Mouse (Mus musculus) G1E-ER4 (cell line): ENCODE data around the gene Olfr785. TPM values are rescaled to one million over a fixed set of nuclear protein-coding genes. Genes with fewer than 3 reads are reported as not detected.

Experiments
- GATA1 ChIP-seq: IDR thresholded peaks from one replicate; pipeline ENCODE4 v1.8.0; 2012; ENCODE audit warnings: low read length, inconsistent platforms
- polyA plus RNA-seq: library from polyadenylated mRNA; stranded (reverse); fragments of >175 nt; gene quantifications from 2 replicates; pipeline ENCODE4 v1.2.3, GENCODE M21; 2012

The Olfr785 gene
- not detected in 2 replicates for polyA plus RNA-seq

GRCm38 (mm10) chr10:129405126-129405525, at the start of gene Olfr785:
Gene Olfr785 (plus strand): TSS chr10:129405426.
- TF ChIP-seq GATA1, result no peak

DNA sequence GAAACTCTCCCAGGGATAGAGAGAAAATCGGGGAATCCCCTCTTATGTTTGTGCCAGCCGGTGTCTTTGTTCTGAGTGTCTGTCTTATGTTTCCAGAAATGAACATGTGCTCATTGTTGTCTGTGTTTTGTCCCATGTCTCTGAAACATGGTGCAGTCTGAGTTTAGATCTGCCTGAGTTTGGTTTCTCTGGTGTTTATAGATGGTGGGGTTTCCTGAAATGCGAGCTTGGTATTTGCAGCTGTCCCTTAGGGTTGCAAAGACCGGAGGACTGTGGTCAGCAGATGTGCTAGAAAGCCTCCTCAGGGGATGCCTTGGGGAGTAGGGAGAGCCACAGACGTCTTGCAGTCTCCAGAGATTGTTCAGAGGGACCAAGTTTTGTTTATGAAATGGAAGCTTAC, 47.9 kb upstream of the Olfr785 start:
- TF ChIP-seq GATA1, result no peak

DNA sequence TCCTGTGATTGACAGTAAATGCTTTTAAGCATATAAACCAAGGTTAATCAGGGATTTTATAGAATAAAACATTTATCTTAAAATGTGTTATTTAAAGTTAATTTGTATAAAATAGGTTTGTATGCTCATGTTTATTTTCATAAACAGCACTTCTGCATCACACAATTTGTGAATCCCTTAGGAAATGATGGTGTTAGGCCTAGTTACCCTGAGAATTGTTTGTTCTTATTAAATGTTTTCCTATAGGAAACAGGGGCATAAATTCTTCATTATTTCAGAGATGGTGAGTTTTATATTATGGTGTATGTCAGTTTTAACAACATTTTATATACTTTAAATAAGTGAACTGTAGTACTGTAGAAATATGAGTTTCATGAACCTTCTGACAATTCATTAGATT, 21.4 kb upstream of the Olfr785 start, which contains the start of gene Olfr784:
TSS of gene Olfr784 (plus strand) at position 301 of the 400 bp plus-strand sequence.
- TF ChIP-seq GATA1, result no peak

DNA sequence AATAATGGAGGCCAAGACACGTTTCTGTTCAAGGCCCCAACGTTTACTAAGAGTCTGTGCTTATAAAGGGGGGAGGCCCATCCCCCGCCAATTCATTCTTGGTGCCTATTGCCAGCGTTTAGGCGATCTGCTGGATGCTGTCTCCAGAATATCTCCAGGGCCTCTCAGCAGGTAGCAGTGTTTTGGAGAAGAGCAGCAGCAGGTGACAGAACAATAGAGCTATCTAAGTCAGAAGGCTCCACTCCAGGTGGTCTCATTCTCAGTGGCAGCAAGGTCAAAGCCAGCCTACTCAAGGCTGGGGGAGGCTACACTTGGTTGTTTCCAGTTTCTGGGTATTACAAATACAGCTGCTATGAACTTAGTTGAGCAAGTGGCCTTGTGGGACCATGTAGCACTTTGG, 4.3 kb upstream of the Olfr785 start:
- no peak for TF ChIP-seq GATA1

- TF ChIP-seq GATA1, result no peak
These were observed 21.8 kb downstream of the Olfr785 start, which contains the start of gene Olfr786 for GRCm38 (mm10) chr10:129427006-129427405. Gene Olfr786 (plus strand): TSS chr10:129427306.

Other genes with a start within 250 kb of the Olfr785 start
- gene Olfr771, start 240.7 kb upstream of the Olfr785 start, polyA plus RNA-seq, result not detected in 2 replicates
- not detected in 2 replicates for gene Olfr772, start 227.5 kb upstream of the Olfr785 start, polyA plus RNA-seq
- not detected in 2 replicates for gene Olfr773, start 218.0 kb upstream of the Olfr785 start, polyA plus RNA-seq
- not detected in 2 replicates for gene Olfr774, start 169.2 kb upstream of the Olfr785 start, polyA plus RNA-seq
- gene Olfr775, start 157.0 kb upstream of the Olfr785 start, polyA plus RNA-seq, result not detected in 2 replicates
- gene Olfr776, start 146.3 kb upstream of the Olfr785 start, polyA plus RNA-seq, result not detected in 2 replicates
- not detected in 2 replicates for gene Olfr777, start 133.9 kb upstream of the Olfr785 start, polyA plus RNA-seq
- not detected in 2 replicates for gene Olfr780, start 87.3 kb upstream of the Olfr785 start, polyA plus RNA-seq
- not detected in 2 replicates for gene Olfr781, start 76.6 kb upstream of the Olfr785 start, polyA plus RNA-seq
- not detected in 2 replicates for gene Olfr782, start 56.6 kb upstream of the Olfr785 start, polyA plus RNA-seq
- gene Olfr784, start 21.3 kb upstream of the Olfr785 start, polyA plus RNA-seq, result not detected in 2 replicates
- gene Olfr786, start 21.9 kb downstream of the Olfr785 start, polyA plus RNA-seq, result not detected in 2 replicates
- not detected in 2 replicates for gene Olfr787, start 56.4 kb downstream of the Olfr785 start, polyA plus RNA-seq
- gene Olfr788, start 65.6 kb downstream of the Olfr785 start, polyA plus RNA-seq, result not detected in 2 replicates
- not detected in 2 replicates for gene Olfr789, start 79.3 kb downstream of the Olfr785 start, polyA plus RNA-seq
- gene Olfr790, start 93.1 kb downstream of the Olfr785 start, polyA plus RNA-seq, result not detected in 2 replicates
- not detected in 2 replicates for gene Olfr791, start 116.4 kb downstream of the Olfr785 start, polyA plus RNA-seq
- gene Olfr792, start 133.7 kb downstream of the Olfr785 start, polyA plus RNA-seq, result not detected in 2 replicates
- not detected in 2 replicates for gene Olfr794, start 162.2 kb downstream of the Olfr785 start, polyA plus RNA-seq
- not detected in 2 replicates for gene Olfr796, start 207.1 kb downstream of the Olfr785 start, polyA plus RNA-seq
- gene Olfr798, start 222.5 kb downstream of the Olfr785 start, polyA plus RNA-seq, result not detected in 2 replicates
- gene Olfr799, start 232.1 kb downstream of the Olfr785 start, polyA plus RNA-seq, result not detected in 2 replicates